Mouse (Mus musculus) macrophage (primary cell): Measurements from ENCODE around the gene Zbtb40. TPM values are rescaled to one million over a fixed set of nuclear protein-coding genes. Genes with fewer than 3 reads are reported as not detected.

Experiments
- H3K27ac ChIP-seq: fragments of 350-480 bp; formaldehyde crosslinking; 2 replicates; pipeline ENCODE4 v1.9.0; 2021
- H3K36me3 ChIP-seq: fragments of 350-480 bp; formaldehyde crosslinking; 2 replicates; pipeline ENCODE4 v1.9.0; 2021; ENCODE audit errors: inconsistent target
- H3K4me3 ChIP-seq: fragments of 350-480 bp; formaldehyde crosslinking; 2 replicates; pipeline ENCODE4 v1.9.0; 2021; ENCODE audit errors: inconsistent target
- H3K79me2 ChIP-seq: fragments of 350-480 bp; formaldehyde crosslinking; 2 replicates; pipeline ENCODE4 v1.9.0; 2021; ENCODE audit errors: inconsistent target
- WGBS: methylation state at CpG from one replicate; pipeline ENCODE4 v1.1.7; 2026; ENCODE audit warnings: inconsistent platforms; ENCODE audit not compliant: missing documents; 5-methylcytosine and 5-hydroxymethylcytosine counted together
- polyA plus RNA-seq: library from polyadenylated mRNA; stranded (reverse); fragments of 250-400 nt; gene quantifications from 3 replicates; pipeline ENCODE4 v1.2.4, GENCODE M21; 2018; ENCODE audit warnings: inconsistent platforms

Gene Zbtb40
- polyA plus RNA-seq, 1 experiment from 2014 or later = 2.4 TPM

DNA sequence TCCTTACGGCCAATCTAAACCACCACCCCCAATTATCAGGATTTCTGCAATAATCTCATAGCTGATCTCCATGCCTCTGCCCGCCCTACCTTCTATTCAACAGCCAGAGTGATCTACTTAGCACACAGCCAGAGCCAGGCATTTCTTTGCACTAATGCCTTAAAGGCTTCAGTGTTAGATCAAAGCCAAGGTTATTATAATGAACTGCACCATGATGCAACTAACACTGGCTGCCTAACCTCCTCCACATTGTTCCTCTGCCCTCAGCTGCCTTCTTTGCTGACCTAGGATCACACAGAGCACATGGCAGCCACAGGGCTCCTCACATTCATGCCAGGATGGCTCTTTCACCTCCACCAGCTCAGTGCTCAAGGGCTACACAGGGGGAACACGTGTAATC lies 28.5 kb downstream of the Zbtb40 start:
- WGBS = 76% methylated on average over 3 of the region's 3 CpGs
- Histone ChIP-seq H3K36me3 (peaks cover 7% of the 10 kb centered on the region; the same call in 1 of the 2 replicates), H3K27ac (no peak overlapping the region), H3K79me2 (no peaks in the 10 kb centered on the region), H3K4me3 (no peak overlapping the region)

DNA sequence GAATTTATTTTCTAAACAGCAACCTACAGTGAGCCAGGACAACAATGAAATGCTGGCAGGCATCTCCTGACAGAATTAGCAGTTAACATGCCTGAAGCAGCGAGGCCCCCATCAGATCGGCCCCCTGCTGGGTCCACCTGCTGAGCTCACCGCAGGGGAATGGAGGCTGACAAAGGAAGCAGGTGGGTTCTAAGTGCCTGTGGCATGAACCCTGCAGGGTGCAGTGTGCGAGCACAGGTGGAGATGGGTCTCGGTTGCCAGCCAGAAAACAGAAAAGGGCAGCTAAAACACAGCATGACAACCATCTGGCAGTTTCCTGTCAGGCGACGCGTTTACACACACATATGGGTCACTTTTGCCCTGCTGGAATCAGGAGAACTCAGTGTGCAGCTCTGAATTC lies 32.7 kb downstream of the Zbtb40 start:
- Histone ChIP-seq H3K4me3 (no peak overlapping the region), H3K79me2 (no peaks in the 10 kb centered on the region), H3K36me3 (peaks cover 7% of the 10 kb centered on the region; the same call in 1 of the 2 replicates), H3K27ac (no peak overlapping the region)
- 95% methylated on average over 8 of the region's 8 CpGs for WGBS

DNA sequence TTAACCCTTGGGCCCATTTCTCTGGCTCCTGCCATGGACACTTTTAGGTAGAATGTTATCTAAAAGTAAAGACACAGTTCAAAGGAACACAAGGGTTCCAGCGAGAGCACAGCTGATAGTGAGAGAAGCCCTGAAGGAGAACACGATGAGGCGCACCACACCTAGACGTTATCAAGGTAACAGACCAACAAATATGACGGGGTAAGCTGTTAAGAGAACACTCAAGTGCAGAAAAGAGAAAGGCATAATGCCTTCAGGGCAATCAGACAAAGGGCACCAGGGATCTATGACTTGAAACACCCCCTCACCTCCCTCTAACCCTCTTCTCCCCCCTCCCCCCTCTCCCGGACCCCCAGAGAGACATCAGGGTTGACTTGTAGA lies 33.1 kb downstream of the Zbtb40 start:
- no peak overlapping the region for H3K4me3 ChIP-seq
- no peaks in the 10 kb centered on the region for H3K79me2 ChIP-seq
- 99% methylated on average over 6 of the region's 6 CpGs for WGBS
- peaks cover 7% of the 10 kb centered on the region; the same call in 1 of the 2 replicates for H3K36me3 ChIP-seq
- H3K27ac ChIP-seq = no peak overlapping the region

GRCm38 (mm10) chr4:137014654-137015475 lies 33.7 kb downstream of the Zbtb40 start:
- Histone ChIP-seq H3K79me2 (no peaks in the 10 kb centered on the region), H3K36me3 (peaks cover 7% of the 10 kb centered on the region; the same call in 1 of the 2 replicates), H3K27ac (no peak overlapping the region), H3K4me3 (no peak overlapping the region)
- 79% methylated on average over 18 of the region's 18 CpGs for WGBS

DNA sequence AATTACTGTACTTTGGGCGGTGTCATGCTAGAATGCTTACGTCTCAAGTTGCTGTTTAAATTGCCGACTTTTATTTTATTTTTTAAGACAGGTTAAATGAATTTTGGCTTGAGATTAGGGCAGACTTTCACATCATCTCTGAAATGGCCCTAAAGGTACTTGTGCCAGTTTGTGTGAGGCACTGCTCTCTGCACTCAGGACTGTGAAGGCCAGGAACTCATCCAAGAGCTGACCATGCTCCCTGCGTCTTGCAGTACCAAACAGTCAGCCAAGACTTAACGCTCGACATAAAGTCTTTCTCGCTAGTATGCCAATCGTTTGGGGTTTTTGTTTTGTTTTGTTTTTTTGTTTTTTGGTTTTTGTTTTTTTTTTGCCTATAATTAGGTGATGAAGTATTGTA lies 34.5 kb downstream of the Zbtb40 start:
- H3K27ac ChIP-seq = no peak overlapping the region
- H3K4me3 ChIP-seq = no peak overlapping the region
- H3K36me3 ChIP-seq = peaks cover 7% of the 10 kb centered on the region; the same call in 1 of the 2 replicates
- no peaks in the 10 kb centered on the region for H3K79me2 ChIP-seq
- WGBS = 99% methylated on average over 8 of the region's 8 CpGs

GRCm38 (mm10) chr4:137006966-137007365 lies 41.6 kb downstream of the Zbtb40 start:
- WGBS = 97% methylated on average over 8 of the region's 8 CpGs
- peaks cover 5% of the 10 kb centered on the region; the same call in 1 of the 2 replicates for H3K36me3 ChIP-seq
- no peaks in the 10 kb centered on the region for H3K79me2 ChIP-seq
- H3K4me3 ChIP-seq = no peak overlapping the region
- H3K27ac ChIP-seq = no peak overlapping the region

DNA sequence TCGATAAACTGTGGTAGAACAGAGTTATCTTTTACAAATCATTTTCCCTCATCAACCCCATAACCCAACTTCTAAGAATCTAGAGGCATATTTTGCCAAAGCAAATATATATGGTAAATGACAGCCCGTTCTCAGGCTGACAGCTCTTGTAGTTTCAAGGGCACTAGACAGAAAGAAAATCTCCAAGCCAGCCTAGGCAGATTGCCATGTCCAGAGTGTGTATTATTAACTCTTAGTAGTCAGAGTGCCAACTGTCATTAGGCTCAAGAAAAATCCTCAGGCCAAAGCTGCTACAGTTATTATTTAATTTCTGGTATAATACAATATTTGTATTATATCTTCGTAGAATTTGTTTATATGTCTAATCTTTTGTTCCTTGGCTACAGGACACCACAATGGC lies 46.8 kb downstream of the Zbtb40 start:
- H3K27ac ChIP-seq = no peak overlapping the region
- no peaks in the 10 kb centered on the region for H3K79me2 ChIP-seq
- WGBS = 86% methylated on average over 3 of the region's 3 CpGs
- H3K36me3 ChIP-seq = peaks cover 27% of the 10 kb centered on the region; the same call in 1 of the 2 replicates
- H3K4me3 ChIP-seq = no peak overlapping the region

DNA sequence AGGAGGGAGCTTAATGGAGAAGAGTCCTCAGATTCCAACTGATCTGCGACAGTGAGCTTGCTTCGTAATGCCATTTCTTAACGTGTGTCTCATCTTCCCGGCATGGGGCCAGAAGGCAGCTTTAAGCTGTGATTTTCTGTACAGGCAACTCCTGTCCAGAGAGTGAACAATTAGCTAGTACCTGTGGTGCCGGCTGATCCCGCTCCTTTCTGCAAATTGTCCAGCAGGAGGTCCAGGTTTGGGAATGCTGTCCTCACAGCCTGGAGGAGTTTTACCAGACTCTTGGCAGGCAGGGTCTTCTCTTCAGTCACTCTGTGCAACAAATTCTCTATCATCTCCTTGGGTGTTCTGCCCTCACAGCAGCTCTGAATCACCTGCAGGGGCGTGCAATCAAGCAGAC lies 47.6 kb downstream of the Zbtb40 start:
- Histone ChIP-seq H3K79me2 (no peaks in the 10 kb centered on the region), H3K27ac (no peak overlapping the region), H3K36me3 (peaks cover 30% of the 10 kb centered on the region; the same call in 1 of the 2 replicates), H3K4me3 (no peak overlapping the region)
- WGBS = 97% methylated on average over 7 of the region's 7 CpGs

- peaks cover 55% of the 10 kb centered on the region; the same call in 1 of the 2 replicates for H3K36me3 ChIP-seq
- WGBS = 89% methylated on average over 4 of the region's 7 CpGs
These were observed 50.2 kb downstream of the Zbtb40 start for GRCm38 (mm10) chr4:136998371-136998770.

GRCm38 (mm10) chr4:136997723-136998345 lies 50.8 kb downstream of the Zbtb40 start:
- 94% methylated on average over 12 of the region's 12 CpGs for WGBS
- no peak overlapping the region for H3K4me3 ChIP-seq
- H3K27ac ChIP-seq = no peak overlapping the region
- H3K36me3 ChIP-seq = peaks cover 56% of the 10 kb centered on the region; the same call in 1 of the 2 replicates
- H3K79me2 ChIP-seq = no peaks in the 10 kb centered on the region

More at GRCm38 (mm10) chr4:136998371-136998770, 50.2 kb downstream of the Zbtb40 start:
- H3K4me3 ChIP-seq = no peak overlapping the region
- no peak overlapping the region for H3K27ac ChIP-seq
- H3K79me2 ChIP-seq = no peaks in the 10 kb centered on the region

GRCm38 (mm10) chr4:136996933-136997332 lies 51.7 kb downstream of the Zbtb40 start:
- Histone ChIP-seq H3K4me3 (no peak overlapping the region), H3K36me3 (peaks cover 60% of the 10 kb centered on the region; the same call in 1 of the 2 replicates), H3K79me2 (no peaks in the 10 kb centered on the region), H3K27ac (no peak overlapping the region)
- WGBS = 92% methylated on average over 7 of the region's 7 CpGs

- Histone ChIP-seq H3K27ac (no peak overlapping the region), H3K79me2 (no peaks in the 10 kb centered on the region), H3K4me3 (no peak overlapping the region), H3K36me3 (peaks cover 66% of the 10 kb centered on the region; the same call in 1 of the 2 replicates)
- 98% methylated on average over 13 of the region's 14 CpGs for WGBS
These were observed 53.2 kb downstream of the Zbtb40 start for GRCm38 (mm10) chr4:136995361-136995760.

GRCm38 (mm10) chr4:136981993-136982695 lies 66.5 kb downstream of the Zbtb40 start:
- no peak overlapping the region for H3K27ac ChIP-seq
- no peaks in the 10 kb centered on the region for H3K79me2 ChIP-seq
- H3K4me3 ChIP-seq = no peak overlapping the region
- 88% methylated on average over 9 of the region's 9 CpGs for WGBS
- H3K36me3 ChIP-seq = peaks cover 4% of the 10 kb centered on the region

GRCm38 (mm10) chr4:136981347-136981746 lies 67.3 kb downstream of the Zbtb40 start:
- H3K27ac ChIP-seq = no peak overlapping the region

More at GRCm38 (mm10) chr4:136981347-136981746, 67.3 kb downstream of the Zbtb40 start:
- WGBS = 66% methylated on average over 11 of the region's 12 CpGs
- Histone ChIP-seq H3K4me3 (no peak overlapping the region), H3K79me2 (no peaks in the 10 kb centered on the region), H3K36me3 (peaks cover 4% of the 10 kb centered on the region; the same call in 1 of the 2 replicates)
